Mouse (Mus musculus): ENCODE measurements around the gene Mrvi1. TPM values are rescaled to one million over a fixed set of nuclear protein-coding genes. Genes with fewer than 3 reads are reported as not detected.

The Mrvi1 gene
- total and polyA plus RNA-seq, 3 experiments = 0.11 TPM; not detected in 2

DNA sequence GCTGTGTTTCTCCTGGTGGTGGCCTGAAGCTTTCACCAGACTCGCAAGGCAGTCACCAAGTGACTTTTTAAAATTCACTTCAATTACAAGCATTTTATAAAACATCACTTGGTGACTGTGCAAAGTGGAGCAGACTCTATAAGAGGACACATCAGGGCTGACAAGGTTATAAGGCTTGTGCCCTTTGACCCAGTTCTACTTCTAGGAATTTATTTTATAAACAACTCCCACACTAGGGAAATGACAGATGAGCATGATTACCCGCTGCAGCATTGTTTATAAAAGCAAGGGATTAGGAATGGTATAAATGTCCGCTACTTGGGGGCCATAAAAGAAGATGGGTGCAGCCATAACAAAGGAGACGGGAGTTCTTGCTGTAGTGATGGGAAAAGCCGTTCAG, 1.4 kb upstream of the Mrvi1 start:
- no peaks in the 10 kb centered on the region for H3K36me3 ChIP-seq (replicated peaks in 1 of 2; ENCODE audit: control insufficient read depth in 1 of 2, insufficient read depth in 1 of 2, low read length in 1 of 2)
- no peak overlapping the region for H3K9ac ChIP-seq (ENCODE audit: insufficient read depth, low read depth)
- no peaks in the 10 kb centered on the region for H3K9me3 ChIP-seq (replicated peaks; ENCODE audit: low read length)
- dilution Hi-C loops (cut with MboI; ENCODE audit: extremely low pct_ligation_motif_present, extremely low pct_unique_long_range_greater_than_20kb, low sequenced_read_pairs) = no loop called here
- no peaks in the 10 kb centered on the region for H3K79me2 ChIP-seq (replicated peaks; ENCODE audit: control insufficient read depth, extremely low read depth, insufficient read depth, poor library complexity, severe bottlenecking)
- H3K27me3 ChIP-seq (replicated peaks) = no peaks in the 10 kb centered on the region
- in situ Hi-C loops (cut with MboI; ENCODE audit: low pct_ligation_motif_present, low pct_unique_long_range_greater_than_20kb, low sequenced_read_pairs) = loop anchor here (5.0 kb wide), 1 partner anchor 34 kb away; no protein-coding TSS in a partner anchor
- no peak for DNase-seq (ENCODE audit: extremely low read depth)
- no peaks in the 10 kb centered on the region for H3K4me1 ChIP-seq (ENCODE audit: control insufficient read depth in 1 of 2, insufficient read depth in 2 of 2)
- TF ChIP-seq TCF12 (IDR thresholded peaks at IDR 0.05; ENCODE audit: low read depth, low read length) = no peak
- TF ChIP-seq TBP (conservative IDR thresholded peaks at IDR 0.05; ENCODE audit: low read depth, low read length) = no peak
- TF ChIP-seq RAD21 (IDR thresholded peaks at IDR 0.05; ENCODE audit: low read depth, low read length) = no peak
- no peak for TF ChIP-seq MYC (IDR thresholded peaks at IDR 0.05; ENCODE audit: low read depth, low read length)
- TF ChIP-seq MXI1 (IDR thresholded peaks at IDR 0.05; ENCODE audit: low read depth, low read length) = no peak
- TF ChIP-seq MAZ (IDR thresholded peaks at IDR 0.05; ENCODE audit: low read depth, low read length) = no peak
- no peak for TF ChIP-seq ZC3H11A (IDR thresholded peaks at IDR 0.05; ENCODE audit: low read depth, low read length)
- TF ChIP-seq USF2 (conservative IDR thresholded peaks at IDR 0.05; ENCODE audit: low read depth, low read length) = no peak
- no peak for TF ChIP-seq ELF1 (IDR thresholded peaks at IDR 0.05; ENCODE audit: low read depth, low read length)
- no peak for TF ChIP-seq JUND (conservative IDR thresholded peaks at IDR 0.05; ENCODE audit: low read depth, low read length)
- H3K4me2 ChIP-seq (ENCODE audit: insufficient read depth, low read depth, poor library complexity, severe bottlenecking) = no peak overlapping the region
- H3K4me3 ChIP-seq (replicated peaks in 1 of 3; ENCODE audit: low read depth in 2 of 3, low read length in 2 of 3, poor library complexity in 1 of 3) = no peak overlapping the region
- H3K27ac ChIP-seq (ENCODE audit: insufficient read depth, low read depth) = no peak overlapping the region

DNA sequence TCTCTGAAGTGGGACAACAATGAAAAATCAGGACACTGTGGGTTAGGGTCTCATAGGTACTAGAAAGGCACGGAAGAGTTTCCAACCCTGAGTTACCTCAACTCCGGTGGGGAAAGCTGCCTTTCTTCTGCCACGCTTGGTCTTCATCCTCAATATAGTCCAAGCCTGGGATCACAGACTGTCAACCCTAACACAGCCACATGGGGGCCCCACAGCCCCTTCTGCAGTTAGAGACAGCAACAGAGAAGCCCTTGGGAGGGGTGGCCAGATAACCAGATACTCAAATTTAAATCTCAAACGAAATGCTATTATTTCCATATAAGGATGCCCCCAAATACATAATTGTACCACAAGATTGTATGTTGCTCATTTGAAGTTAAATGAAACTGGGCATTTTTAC, 503 bp upstream of the Mrvi1 start:
- Histone ChIP-seq H3K79me2 (replicated peaks; ENCODE audit: control insufficient read depth, extremely low read depth, insufficient read depth, poor library complexity, severe bottlenecking) (no peaks in the 10 kb centered on the region), H3K36me3 (replicated peaks in 1 of 2; ENCODE audit: control insufficient read depth in 1 of 2, insufficient read depth in 1 of 2, low read length in 1 of 2) (no peaks in the 10 kb centered on the region), H3K4me3 (replicated peaks in 1 of 3; ENCODE audit: low read depth in 2 of 3, low read length in 2 of 3, poor library complexity in 1 of 3) (no peak overlapping the region), H3K9me3 (replicated peaks; ENCODE audit: low read length) (no peaks in the 10 kb centered on the region), H3K27ac (ENCODE audit: insufficient read depth, low read depth) (no peak overlapping the region), H3K27me3 (replicated peaks) (no peaks in the 10 kb centered on the region), H3K4me1 (ENCODE audit: control insufficient read depth in 1 of 2, insufficient read depth in 2 of 2) (no peaks in the 10 kb centered on the region), H3K9ac (ENCODE audit: insufficient read depth, low read depth) (no peak overlapping the region), H3K4me2 (ENCODE audit: insufficient read depth, low read depth, poor library complexity, severe bottlenecking) (no peak overlapping the region)
- in situ Hi-C loops (cut with MboI; ENCODE audit: low pct_ligation_motif_present, low pct_unique_long_range_greater_than_20kb, low sequenced_read_pairs) = loop anchor here (5.0 kb wide), 1 partner anchor 35 kb away; no protein-coding TSS in a partner anchor
- peak; percentile 62 for TF ChIP-seq SMC3 (IDR thresholded peaks at IDR 0.05; ENCODE audit: low read depth, low read length)
- peak; percentile 14 to 74; a peak in 3 of 4 replicates for TF ChIP-seq CTCF (conservative IDR thresholded peaks at IDR 0.05 in 1 of 2, IDR thresholded peaks at IDR 0.05 in 1 of 2; ENCODE audit: low read depth in 2 of 2, low read length in 2 of 2)
- TF ChIP-seq MYC (IDR thresholded peaks at IDR 0.05; ENCODE audit: low read depth, low read length) = no peak
- no peak for TF ChIP-seq POLR2AphosphoS2 (IDR thresholded peaks at IDR 0.05; ENCODE audit: low read depth, low read length)
- TF ChIP-seq RAD21 (IDR thresholded peaks at IDR 0.05; ENCODE audit: low read depth, low read length) = peak; percentile 60
- TF ChIP-seq E2F4 (IDR thresholded peaks at IDR 0.05; ENCODE audit: insufficient replicate concordance, low read depth, low read length) = no peak
- TF ChIP-seq USF2 (conservative IDR thresholded peaks at IDR 0.05; ENCODE audit: low read depth, low read length) = no peak
- TF ChIP-seq MAFK (IDR thresholded peaks at IDR 0.05; ENCODE audit: insufficient replicate concordance, low read length) = no peak
- TF ChIP-seq ZNF384 (IDR thresholded peaks at IDR 0.05; ENCODE audit: low read depth, low read length) = no peak
- TF ChIP-seq ZC3H11A (IDR thresholded peaks at IDR 0.05; ENCODE audit: low read depth, low read length) = no peak
- TF ChIP-seq CHD2 (IDR thresholded peaks at IDR 0.05; ENCODE audit: low read length) = no peak
- TF ChIP-seq GABPA (IDR thresholded peaks at IDR 0.05; ENCODE audit: insufficient replicate concordance, low read depth, low read length) = no peak
- TF ChIP-seq KAT2A (IDR thresholded peaks at IDR 0.05; ENCODE audit: insufficient replicate concordance, low read length) = no peak
- DNase-seq (ENCODE audit: extremely low read depth) = peak; percentile 31
- dilution Hi-C loops (cut with MboI; ENCODE audit: extremely low pct_ligation_motif_present, extremely low pct_unique_long_range_greater_than_20kb, low sequenced_read_pairs) = no loop called here

Data from CH12.LX (cell line).